Mouse (Mus musculus) limb, embryonic 11.5 days (tissue): Measurements from ENCODE around the gene 6330409D20Rik. TPM values are rescaled to one million over a fixed set of nuclear protein-coding genes. Genes with fewer than 3 reads are reported as not detected.

ENCODE experiments used
- ATAC-seq: fragments of 200-750 bp; cut with Nextera tagmentation; 2 replicates; pipeline ENCODE4 v1.8.0; 2017; ENCODE audit warnings: low read depth; ENCODE audit not compliant: insufficient number of reproducible peaks, low FRiP score, low TSS enrichment
- DNase-seq: peaks from one replicate; pipeline ENCODE4 v3.0.0-alpha.2; 2015; ENCODE audit warnings: low spot score
- H3K27ac ChIP-seq: fragments of 300-500 bp; sonication (generic); replicated peaks from 2 replicates; pipeline ENCODE4 v1.5.1; 2014; ENCODE audit warnings: low read depth, mild to moderate bottlenecking, low read length
- H3K27me3 ChIP-seq: fragments of 300-500 bp; sonication (generic); 2 replicates; pipeline ENCODE4 v1.6.1; 2014; ENCODE audit warnings: mild to moderate bottlenecking, low read length, mixed read lengths; ENCODE audit not compliant: control insufficient read depth, insufficient read depth
- H3K36me3 ChIP-seq: fragments of 300-500 bp; sonication (generic); 2 replicates; pipeline ENCODE4 v1.6.1; 2014; ENCODE audit warnings: mild to moderate bottlenecking, low read length, moderate library complexity, mixed read lengths; ENCODE audit not compliant: control insufficient read depth, insufficient read depth
- H3K4me1 ChIP-seq: fragments of 300-500 bp; sonication (generic); 2 replicates; pipeline ENCODE4 v1.6.1; 2014; ENCODE audit warnings: low read length, mixed read lengths; ENCODE audit not compliant: control insufficient read depth, insufficient read depth
- H3K4me2 ChIP-seq: fragments of 300-500 bp; sonication (generic); 2 replicates; pipeline ENCODE4 v1.6.1; 2014; ENCODE audit warnings: low read depth, mild to moderate bottlenecking, moderate library complexity; ENCODE audit not compliant: severe bottlenecking
- H3K4me3 ChIP-seq: fragments of 300-500 bp; sonication (generic); 2 replicates; pipeline ENCODE4 v1.5.1; 2014; ENCODE audit warnings: low read depth, low read length
- H3K9ac ChIP-seq: fragments of 300-500 bp; sonication (generic); 2 replicates; pipeline ENCODE4 v1.6.1; 2014; ENCODE audit warnings: mild to moderate bottlenecking, low read length
- H3K9me3 ChIP-seq: fragments of 300-500 bp; sonication (generic); 2 replicates; pipeline ENCODE4 v1.6.1; 2016; ENCODE audit warnings: low read length; ENCODE audit not compliant: control insufficient read depth
- WGBS: fragments of 180-500 bp; shearing (Covaris S2); extraction: QIAGEN DNeasy Blood & Tissue Kit; methylation state at CpG from one replicate; pipeline ENCODE4 v1.1.7; 2014; 5-methylcytosine and 5-hydroxymethylcytosine counted together
- microRNA counts: library from miRNA; unstranded; fragments of <30 nt; microRNA quantifications from one replicate; lab custom pipeline; 2016
- microRNA-seq: library from miRNA; unstranded; fragments of <30 nt; microRNA quantifications from one replicate; pipeline ENCODE4, GENCODE M21; 2016
- polyA plus RNA-seq: library from polyadenylated mRNA; unstranded; fragments of >200 nt; fragmentation: Nextera tagmentation; extraction: Ambion mirVana; gene quantifications from 2 replicates; pipeline ENCODE4 v1.2.1, GENCODE M21; 2014

6330409D20Rik gene
- polyA plus RNA-seq, 1 experiment from 2014 or later: 0.13 TPM

DNA sequence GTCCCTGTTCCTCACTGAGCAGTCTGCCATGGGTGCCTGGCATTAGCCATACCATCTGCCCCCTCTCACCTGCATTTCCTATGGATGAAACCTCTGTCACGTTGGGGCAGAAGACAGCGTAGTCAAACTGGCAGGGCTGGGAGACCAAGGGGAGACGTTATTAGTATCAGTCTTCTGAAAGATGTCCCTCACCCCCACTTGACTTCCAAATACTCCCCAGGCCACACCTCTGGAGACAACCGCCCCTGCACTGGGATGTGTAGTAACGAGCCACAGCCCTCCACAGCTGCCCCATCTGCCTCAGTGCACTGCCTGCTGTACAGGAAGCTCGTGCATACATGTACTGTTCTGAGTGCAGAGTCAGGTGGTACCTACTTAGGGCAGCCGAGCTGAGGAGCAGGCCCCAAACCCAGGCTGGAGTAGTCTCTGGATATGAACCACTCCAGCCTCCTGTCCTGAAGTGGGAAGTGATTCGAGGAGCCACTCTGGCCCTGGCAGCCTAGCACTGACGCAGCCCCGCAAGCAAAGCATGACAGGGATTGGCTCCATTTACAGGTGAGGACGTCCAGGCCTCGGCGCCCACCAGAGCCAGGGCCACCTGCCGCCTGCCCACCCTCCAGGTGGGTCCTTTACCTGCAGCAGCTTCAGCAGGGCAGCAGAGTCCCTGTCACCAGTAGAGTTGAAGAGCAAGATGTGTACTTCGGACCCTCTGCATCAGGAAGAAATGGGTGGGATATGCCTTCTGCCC lies 56.0 kb downstream of the 6330409D20Rik start:
- no peak for ATAC-seq
- no peaks in the 10 kb centered on the region for H3K27me3 ChIP-seq
- no peak overlapping the region for H3K4me3 ChIP-seq
- H3K9me3 ChIP-seq: no peaks in the 10 kb centered on the region
- WGBS: 89% methylated on average over 15 of the region's 15 CpGs
- H3K27ac ChIP-seq: no peak overlapping the region
- no peak overlapping the region for H3K9ac ChIP-seq
- H3K4me1 ChIP-seq: peaks cover 7% of the 10 kb centered on the region; the same call in 1 of the 2 replicates
- H3K36me3 ChIP-seq: peaks cover 20% of the 10 kb centered on the region
- DNase-seq: no peak
- H3K4me2 ChIP-seq: no peak overlapping the region

DNA sequence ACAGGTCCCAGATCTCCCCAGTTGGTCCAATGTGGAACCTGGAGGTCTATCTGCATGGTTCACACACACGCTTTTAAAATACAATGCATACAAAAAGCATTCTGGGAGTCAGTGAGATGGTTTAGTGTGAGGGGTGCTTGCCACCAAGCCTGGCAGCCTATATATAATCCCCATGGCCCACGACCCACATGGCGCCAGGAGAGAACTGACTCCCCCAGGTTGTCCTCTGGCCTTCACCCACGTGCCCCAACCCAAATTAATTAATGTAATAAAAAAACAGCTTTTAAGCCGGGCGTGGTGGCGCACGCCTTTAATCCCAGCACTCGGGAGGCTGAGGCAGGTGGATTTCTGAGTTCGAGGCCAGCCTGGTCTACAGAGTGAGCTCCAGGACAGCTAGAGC lies 57.1 kb downstream of the 6330409D20Rik start:
- DNase-seq (no peak), ATAC-seq (no peak)
- no peak overlapping the region for H3K27ac ChIP-seq
- no peaks in the 10 kb centered on the region for H3K9me3 ChIP-seq
- peaks cover 20% of the 10 kb centered on the region for H3K36me3 ChIP-seq
- no peak overlapping the region for H3K9ac ChIP-seq
- no peaks in the 10 kb centered on the region for H3K27me3 ChIP-seq
- H3K4me3 ChIP-seq: no peak overlapping the region
- H3K4me1 ChIP-seq: peaks cover 8% of the 10 kb centered on the region; the same call in 1 of the 2 replicates
- no peak overlapping the region for H3K4me2 ChIP-seq
- 91% methylated on average over 10 of the region's 10 CpGs for WGBS

DNA sequence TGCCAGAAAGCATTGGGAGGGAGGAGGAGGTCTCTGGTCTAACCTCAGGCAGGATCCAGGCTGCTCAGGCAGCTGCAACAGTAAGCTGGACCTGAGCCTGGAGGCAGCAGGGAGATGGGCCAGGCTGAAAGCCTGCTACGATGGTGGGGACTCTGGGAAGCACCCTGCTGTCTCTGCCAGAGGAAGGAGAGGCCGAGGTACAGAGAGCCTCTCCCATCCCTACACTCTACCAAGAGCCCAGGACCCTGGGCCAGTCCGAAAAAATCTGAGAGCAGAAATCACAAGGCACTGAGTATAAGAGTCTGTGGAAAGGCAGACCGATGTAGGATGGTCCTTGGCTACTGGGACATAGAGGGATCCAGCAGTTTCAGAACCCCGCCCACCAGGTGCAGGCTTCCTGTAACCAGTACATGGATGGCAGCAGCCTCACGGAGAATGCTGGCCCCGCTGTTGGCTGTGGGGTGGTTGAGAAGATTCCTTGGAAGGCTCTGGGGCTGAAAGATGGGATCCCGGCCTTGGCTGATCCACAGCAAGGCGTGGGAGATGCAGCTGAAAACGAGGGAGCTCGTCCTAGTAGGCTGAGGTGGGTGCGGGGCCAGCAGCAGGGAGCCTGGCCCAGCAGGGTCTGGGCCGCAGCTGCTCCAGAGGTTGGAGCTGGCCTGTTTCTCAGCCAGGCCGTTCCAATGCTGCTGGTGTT lies 57.9 kb downstream of the 6330409D20Rik start:
- Histone ChIP-seq H3K27me3 (no peaks in the 10 kb centered on the region), H3K36me3 (peaks cover 20% of the 10 kb centered on the region), H3K9me3 (no peaks in the 10 kb centered on the region), H3K27ac (no peak overlapping the region), H3K9ac (no peak overlapping the region; the same call in 1 of the 2 replicates), H3K4me3 (no peak overlapping the region), H3K4me2 (no peak overlapping the region), H3K4me1 (peaks cover 8% of the 10 kb centered on the region; the same call in 1 of the 2 replicates)
- no peak for DNase-seq
- WGBS: 84% methylated on average over 14 of the region's 14 CpGs
- no peak for ATAC-seq

MicroRNAs within 50 kb of the gene (microRNA counts, 519-probe panel; counts per million panel counts)
- not detected for microRNA mmu-miR-2861 (lab: Ali Mortazavi, UCI)

Small RNA genes within 50 kb of the gene (microRNA-seq; reads per million reads assigned to microRNA genes)
- gene Mir2861 (not detected), gene Mir3960 (not detected), gene Mir8093 (not detected)

Other genes starting within 250 kb of the 6330409D20Rik start
- gene Fam102a, start 205.7 kb downstream of the 6330409D20Rik start, polyA plus RNA-seq: 9.8 and 12.4 TPM in 2 replicates
- gene Dpm2, start 170.2 kb downstream of the 6330409D20Rik start, polyA plus RNA-seq: 89.0 and 98.6 TPM in 2 replicates
- gene Pip5kl1, start 166.2 kb downstream of the 6330409D20Rik start, polyA plus RNA-seq: 3.3 and 4.0 TPM in 2 replicates
- 0.33 and 0.34 TPM in 2 replicates for gene 9430097D07Rik, start 165.3 kb downstream of the 6330409D20Rik start, polyA plus RNA-seq
- 21.2 and 21.5 TPM in 2 replicates for gene St6galnac4, start 153.9 kb downstream of the 6330409D20Rik start, polyA plus RNA-seq
- gene St6galnac6, start 141.3 kb downstream of the 6330409D20Rik start, polyA plus RNA-seq: 6.5 and 7.5 TPM in 2 replicates
- 25.4 and 29.8 TPM in 2 replicates for gene Ak1, start 119.3 kb downstream of the 6330409D20Rik start, polyA plus RNA-seq
- 19.3 TPM in 2 replicates for gene Eng, start 94.4 kb downstream of the 6330409D20Rik start, polyA plus RNA-seq
- gene Fpgs, start 36.9 kb downstream of the 6330409D20Rik start, polyA plus RNA-seq: 22.1 and 23.2 TPM in 2 replicates
- gene Cdk9, start 27.9 kb downstream of the 6330409D20Rik start, polyA plus RNA-seq: 98.3 and 101 TPM in 2 replicates
- 12.2 and 13.1 TPM in 2 replicates for gene Sh2d3c, start 20.0 kb downstream of the 6330409D20Rik start, polyA plus RNA-seq
- gene Tor2a, start 16.2 kb upstream of the 6330409D20Rik start, polyA plus RNA-seq: 58.5 and 60.2 TPM in 2 replicates
- gene Ttc16, start 34.6 kb upstream of the 6330409D20Rik start, polyA plus RNA-seq: 0.13 and 0.56 TPM in 2 replicates
- gene Ptrh1, start 34.8 kb upstream of the 6330409D20Rik start, polyA plus RNA-seq: 3.7 and 5.2 TPM in 2 replicates
- gene Cfap157, start 43.4 kb upstream of the 6330409D20Rik start, polyA plus RNA-seq: 0.27 and 0.37 TPM in 2 replicates
- gene Stxbp1, start 106.2 kb upstream of the 6330409D20Rik start, polyA plus RNA-seq: 15.2 and 17.7 TPM in 2 replicates
- gene Fam129b, start 135.1 kb upstream of the 6330409D20Rik start, polyA plus RNA-seq: 18.6 and 23.2 TPM in 2 replicates
- 191 and 198 TPM in 2 replicates for gene Rpl12, start 220.5 kb upstream of the 6330409D20Rik start, polyA plus RNA-seq
- gene Lrsam1, start 220.6 kb upstream of the 6330409D20Rik start, polyA plus RNA-seq: 6.0 and 7.0 TPM in 2 replicates
- 10.9 and 14.2 TPM in 2 replicates for gene Slc2a8, start 241.1 kb upstream of the 6330409D20Rik start, polyA plus RNA-seq